Mouse (Mus musculus) brain, embryonic 14.5 days (tissue): Measurements from ENCODE around the gene Prr5l.

Experiments used
- CTCF ChIP-seq: fragments of 200-500 bp; IDR thresholded peaks from 2 replicates; pipeline ENCODE4 v1.5.1; 2012; ENCODE audit warnings: inconsistent platforms, mild to moderate bottlenecking, moderate library complexity, borderline replicate concordance; ENCODE audit not compliant: insufficient read depth, insufficient read length; ENCODE audit errors: extremely low read depth
- POLR2A ChIP-seq: fragments of 200-500 bp; IDR thresholded peaks from 2 replicates; pipeline ENCODE4 v1.6.1; 2012; ENCODE audit warnings: mild to moderate bottlenecking, inconsistent platforms, borderline replicate concordance; ENCODE audit not compliant: poor library complexity, insufficient read depth, insufficient read length, severe bottlenecking; ENCODE audit errors: extremely low read depth

GRCm38 (mm10) chr2:101815250-101815934, 67.4 kb downstream of the Prr5l start:
- TF ChIP-seq CTCF (peak; percentile 54), POLR2A (no peak)
